Mouse (Mus musculus) spleen, adult 2 months (tissue): ENCODE measurements around the gene Krtap3-2.
"Not testable (repeated sequence)": the region's sequence is repeated elsewhere in the genome, so short reads cannot be mapped to it uniquely, and the experiment has no call there.

ENCODE experiments used
- CTCF ChIP-seq: fragments of 200-500 bp; IDR thresholded peaks from 2 replicates; pipeline ENCODE4 v1.5.1; 2011; ENCODE audit warnings: mild to moderate bottlenecking, inconsistent platforms; ENCODE audit not compliant: insufficient read depth, insufficient read length, insufficient replicate concordance; ENCODE audit errors: extremely low read depth
- POLR2A ChIP-seq: fragments of 200-500 bp; IDR thresholded peaks from 2 replicates; pipeline ENCODE4 v1.6.1; 2011; ENCODE audit warnings: low read depth, low read length, inconsistent platforms

DNA sequence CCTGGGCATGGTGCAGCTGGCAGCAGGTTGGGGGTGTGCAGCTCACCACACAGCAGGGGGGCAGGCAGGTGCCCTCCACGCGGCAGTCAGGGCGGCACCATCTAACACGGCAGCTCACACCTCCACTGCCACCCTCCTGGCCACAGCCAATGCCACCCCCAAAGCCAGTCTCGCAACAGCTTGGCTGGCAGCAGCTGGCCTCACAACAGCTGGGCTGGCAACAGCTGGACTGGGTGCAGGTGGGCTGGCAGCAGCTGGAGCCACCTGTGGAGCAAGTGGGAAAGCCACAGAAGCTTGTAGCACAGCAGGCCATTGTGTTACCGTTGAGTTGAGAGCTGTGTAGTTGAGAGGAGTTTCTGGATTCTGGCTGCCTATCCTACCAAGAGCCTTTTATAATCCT is 41.1 kb upstream of the Krtap3-2 start, which contains the start of gene Krtap9-3:
- TF ChIP-seq POLR2A, CTCF: not testable (repeated sequence)
